Mouse (Mus musculus) MEL (cell line): ENCODE measurements around the gene Gm49416. TPM values are rescaled to one million over a fixed set of nuclear protein-coding genes. Genes with fewer than 3 reads are reported as not detected.
A peak's percentile ranks its signal among the peaks of the same experiment; 100 is the strongest.

ENCODE experiments used
- DNase-seq: peaks from one replicate; pipeline ENCODE4 v3.0.0; 2011; ENCODE audit warnings: low read depth, low spot score
- H3K27ac ChIP-seq: 2 replicates; pipeline ENCODE4 v1.5.1; 2012; ENCODE audit warnings: low read depth, mild to moderate bottlenecking, control low read depth, low read length, moderate library complexity; ENCODE audit not compliant: control insufficient read depth
- H3K27me3 ChIP-seq, 2 experiments: fragments of 150-350 bp in 1 of 2; sonication (generic) in 1 of 2; 2 replicates each; pipeline ENCODE4 v1.6.1; 2012; ENCODE audit warnings: low read length in 2 of 2, mild to moderate bottlenecking in 2 of 2, improper control_type of control experiment in 1 of 2, moderate library complexity in 1 of 2; ENCODE audit not compliant: insufficient read depth in 2 of 2, control insufficient read depth in 1 of 2
- H3K36me3 ChIP-seq, 2 experiments: 2 replicates each; pipeline ENCODE4 v1.6.1; 2012 to 2014; ENCODE audit warnings: low read length in 2 of 2, improper control_type of control experiment in 1 of 2, inconsistent platforms in 1 of 2, mild to moderate bottlenecking in 1 of 2; ENCODE audit not compliant: insufficient read depth in 2 of 2, control insufficient read depth in 1 of 2
- H3K4me1 ChIP-seq, 2 experiments: fragments of 150-350 bp in 1 of 2; sonication (generic) in 1 of 2; 2 replicates each; pipeline ENCODE4 v1.6.1; 2012; ENCODE audit warnings: low read length in 2 of 2, improper control_type of control experiment in 1 of 2, mild to moderate bottlenecking in 1 of 2; ENCODE audit not compliant: insufficient read depth in 2 of 2, control insufficient read depth in 1 of 2
- H3K4me3 ChIP-seq, 2 experiments: fragments of 150-350 bp in 1 of 2; sonication (generic) in 1 of 2; 2 replicates each; pipeline ENCODE4 v1.5.1; 2012; ENCODE audit warnings: low read depth in 2 of 2, low read length in 2 of 2, mild to moderate bottlenecking in 2 of 2, moderate library complexity in 2 of 2, control low read depth in 1 of 2, improper control_type of control experiment in 1 of 2; ENCODE audit not compliant: control insufficient read depth in 1 of 2, insufficient read depth in 1 of 2
- H3K79me2 ChIP-seq: 2 replicates; pipeline ENCODE4 v1.6.1; 2012; ENCODE audit warnings: mild to moderate bottlenecking, low read length, moderate library complexity; ENCODE audit not compliant: control insufficient read depth, poor library complexity, insufficient read depth
- H3K9ac ChIP-seq: 2 replicates; pipeline ENCODE4 v1.6.1; 2012; ENCODE audit warnings: low read depth, mild to moderate bottlenecking, control low read depth, low read length, moderate library complexity; ENCODE audit not compliant: control insufficient read depth, poor library complexity, severe bottlenecking
- H3K9me3 ChIP-seq: fragments of 150-350 bp; sonication (generic); replicated peaks from 2 replicates; pipeline ENCODE4 v1.6.1; 2012; ENCODE audit warnings: mild to moderate bottlenecking, low read length, improper control_type of control experiment, moderate library complexity; ENCODE audit not compliant: insufficient read depth
- BHLHE40 ChIP-seq: IDR thresholded peaks from 2 replicates; pipeline ENCODE4 v1.6.1; 2012; ENCODE audit warnings: low read depth, mild to moderate bottlenecking, inconsistent platforms, low read length, improper control_type of control experiment, borderline replicate concordance
- CHD1 ChIP-seq: IDR thresholded peaks from 2 replicates; pipeline ENCODE4 v1.6.1; 2012; ENCODE audit warnings: low read depth, mild to moderate bottlenecking, inconsistent platforms, low read length, improper control_type of control experiment
- JUND ChIP-seq: IDR thresholded peaks from 2 replicates; pipeline ENCODE4 v1.6.1; 2011; ENCODE audit warnings: low read depth, mild to moderate bottlenecking, improper control_type of control experiment, low read length
- KAT2A ChIP-seq: conservative IDR thresholded peaks from 2 replicates; pipeline ENCODE4 v1.6.1; 2012; ENCODE audit warnings: low read depth, low read length, improper control_type of control experiment, inconsistent platforms
- MAFK ChIP-seq: IDR thresholded peaks from 2 replicates; pipeline ENCODE4 v1.6.1; 2011; ENCODE audit warnings: low read depth, mild to moderate bottlenecking, low read length, improper control_type of control experiment, borderline replicate concordance
- MAX ChIP-seq: IDR thresholded peaks from 2 replicates; pipeline ENCODE4 v1.6.1; 2011; ENCODE audit warnings: low read length, improper control_type of control experiment
- MAZ ChIP-seq: IDR thresholded peaks from 2 replicates; pipeline ENCODE4 v1.6.1; 2012; ENCODE audit warnings: low read depth, mild to moderate bottlenecking, inconsistent platforms, low read length, improper control_type of control experiment
- MXI1 ChIP-seq: IDR thresholded peaks from 2 replicates; pipeline ENCODE4 v1.6.1; 2011; ENCODE audit warnings: mild to moderate bottlenecking, low read depth, low read length, improper control_type of control experiment
- MYC ChIP-seq: IDR thresholded peaks from 2 replicates; pipeline ENCODE4 v1.6.1; 2011; ENCODE audit warnings: low read depth, mild to moderate bottlenecking, low read length, improper control_type of control experiment, moderate library complexity
- NRF1 ChIP-seq: IDR thresholded peaks from 2 replicates; pipeline ENCODE4 v1.6.1; 2014; ENCODE audit warnings: low read depth, mild to moderate bottlenecking, inconsistent platforms, low read length, improper control_type of control experiment, moderate library complexity; ENCODE audit not compliant: poor library complexity, insufficient read depth, severe bottlenecking
- POLR2A ChIP-seq, 2 experiments: IDR thresholded peaks; 2 replicates each; pipeline ENCODE4 v1.6.1; 2011 to 2012; ENCODE audit warnings: low read length in 2 of 2, mild to moderate bottlenecking in 2 of 2, control low read depth in 1 of 2, improper control_type of control experiment in 1 of 2, low read depth in 1 of 2, moderate library complexity in 1 of 2; ENCODE audit not compliant: control insufficient read depth in 1 of 2, insufficient read depth in 1 of 2, poor library complexity in 1 of 2
- POLR2AphosphoS2 ChIP-seq: IDR thresholded peaks from 2 replicates; pipeline ENCODE4 v1.6.1; 2011; ENCODE audit warnings: low read length, improper control_type of control experiment
- POLR2AphosphoS5 ChIP-seq: IDR thresholded peaks from 2 replicates; pipeline ENCODE4 v1.6.1; 2012; ENCODE audit warnings: low read depth, borderline replicate concordance, mild to moderate bottlenecking, inconsistent platforms, low read length, moderate library complexity, mixed read lengths
- SIN3A ChIP-seq: IDR thresholded peaks from 2 replicates; pipeline ENCODE4 v1.6.1; 2012; ENCODE audit warnings: low read length, improper control_type of control experiment, inconsistent platforms
- SMC3 ChIP-seq: IDR thresholded peaks from 2 replicates; pipeline ENCODE4 v1.6.1; 2011; ENCODE audit warnings: low read depth, low read length, improper control_type of control experiment
- TBP ChIP-seq: IDR thresholded peaks from 2 replicates; pipeline ENCODE4 v1.8.0; 2011; ENCODE audit warnings: low read depth, low read length, improper control_type of control experiment
- TCF12 ChIP-seq: IDR thresholded peaks from 2 replicates; pipeline ENCODE4 v1.6.1; 2014; ENCODE audit warnings: low read depth, mild to moderate bottlenecking, inconsistent platforms, low read length, improper control_type of control experiment, moderate library complexity
- USF2 ChIP-seq, 2 experiments: IDR thresholded peaks; 2 replicates each; pipeline ENCODE4 v1.6.1; 2011 to 2012; ENCODE audit warnings: improper control_type of control experiment in 2 of 2, low read length in 2 of 2, borderline replicate concordance in 1 of 2, inconsistent platforms in 1 of 2, low read depth in 1 of 2, mild to moderate bottlenecking in 1 of 2; ENCODE audit not compliant: insufficient read depth in 1 of 2
- polyA plus RNA-seq, 2 experiments: library from polyadenylated mRNA; stranded (reverse) in 1 of 2; unstranded in 1 of 2; fragments of >175 nt in 1 of 2; fragments of >200 nt in 1 of 2; gene quantifications; 2 replicates each; pipeline versions ENCODE4 v1.2.1 to v1.2.4; 2012; ENCODE audit warnings: low replicate concordance in 2 of 2, low read depth in 1 of 2; ENCODE audit not compliant: insufficient read length in 2 of 2, insufficient read depth in 1 of 2, missing spikeins in 1 of 2
- total RNA-seq: library from RNA; depleted of rRNA; stranded (reverse); fragments of 300-350 nt; gene quantifications from 2 replicates; pipeline ENCODE4 v1.2.3, GENCODE M21; 2012

The Gm49416 gene
- total and polyA plus RNA-seq, 3 experiments = 0.77 to 31.2 TPM; not detected in 1

DNA sequence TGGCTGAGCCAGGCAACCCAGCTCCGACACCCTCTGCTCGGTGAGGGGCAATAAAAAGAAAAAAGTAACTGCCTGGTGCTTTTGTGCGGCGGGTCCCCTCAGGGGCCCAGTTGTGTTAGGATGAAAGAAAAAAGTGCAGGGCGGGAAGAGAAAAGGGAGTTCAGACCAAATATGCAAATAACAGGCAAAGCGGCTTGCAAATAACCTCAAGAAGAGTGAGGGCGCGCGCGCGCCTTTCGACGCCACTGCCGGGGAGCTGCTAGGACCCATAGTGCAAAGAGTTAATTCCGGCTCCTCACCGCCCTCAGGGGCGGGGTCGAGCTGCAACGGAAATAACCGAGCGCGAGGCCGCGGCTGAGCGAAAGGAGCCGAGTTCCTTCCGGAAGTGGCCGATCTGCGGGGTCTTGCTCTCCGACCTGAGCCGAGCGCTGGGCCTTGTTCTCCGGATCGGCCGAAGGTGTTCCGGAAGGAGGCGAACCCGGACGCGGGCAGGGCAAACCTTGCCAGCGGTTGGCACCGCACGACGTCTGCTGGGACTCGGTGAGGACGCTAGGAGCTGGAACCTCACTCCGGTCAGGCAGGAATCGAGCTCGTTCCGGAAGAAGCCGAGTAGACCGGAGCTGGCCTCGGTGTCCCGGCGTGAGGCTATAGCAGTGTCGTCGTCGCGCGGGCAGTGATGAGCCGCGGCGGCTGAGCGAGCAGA lies 52.9 kb downstream of the Gm49416 start, which contains the start of gene Mta2 (continued):
- TF ChIP-seq USF2 (IDR thresholded peaks at IDR 0.05; ENCODE audit: borderline replicate concordance in 1 of 2, insufficient read depth in 1 of 2, low read depth in 1 of 2, low read length in 2 of 2) = no peak
- peak; percentile 94 for TF ChIP-seq POLR2AphosphoS2
- peak; percentile 53 for TF ChIP-seq KAT2A
- TF ChIP-seq MAFK = no peak

DNA sequence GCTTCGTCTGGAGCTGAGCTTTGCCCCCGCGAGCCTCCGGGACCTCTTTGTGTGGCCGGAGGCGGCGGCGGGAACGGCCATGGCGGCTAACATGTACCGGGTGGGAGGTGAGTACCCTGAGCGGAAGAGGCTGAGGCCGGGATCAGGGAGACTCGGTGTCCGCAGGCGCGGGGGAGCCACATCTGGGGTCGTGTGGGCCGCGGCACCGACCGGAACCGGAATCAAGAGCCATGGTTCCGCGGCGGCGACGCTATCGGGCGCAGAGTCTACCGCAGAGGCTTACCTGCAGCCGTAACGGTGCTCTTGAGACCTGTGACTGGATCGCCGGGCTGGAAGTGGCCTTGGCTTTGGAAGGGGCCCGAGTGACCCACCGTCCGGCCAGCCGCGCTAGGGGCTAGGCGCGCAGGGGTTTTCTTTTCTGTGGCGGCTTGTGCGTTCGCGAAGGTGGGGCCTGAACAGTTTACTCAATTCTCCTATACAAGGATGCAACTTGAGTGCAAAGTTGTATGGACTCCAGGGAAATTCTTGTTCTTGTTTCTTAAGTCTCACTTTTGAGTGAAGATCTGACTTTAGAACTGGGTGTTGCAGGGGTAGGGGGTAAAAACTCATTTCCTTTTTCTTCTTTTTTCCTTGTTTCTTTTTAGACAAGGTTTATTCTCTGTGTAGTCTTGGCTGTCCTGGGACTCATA lies 53.7 kb downstream of the Gm49416 start:
- Histone ChIP-seq H3K27ac (peak overlapping the region; percentile 92), H3K4me1 (peaks cover 11 to 36% of the 10 kb centered on the region in 2 experiments), H3K79me2 (peaks cover 36% of the 10 kb centered on the region), H3K9ac (peak overlapping the region; percentile 92), H3K9me3 (no peaks in the 10 kb centered on the region), H3K27me3 (no peaks in the 10 kb centered on the region), H3K4me3 (peak overlapping the region; percentile 85 to 99), H3K36me3 (peaks cover 8 to 41% of the 10 kb centered on the region in 2 experiments)
- DNase-seq = peak; percentile 70
- TF ChIP-seq POLR2A (IDR thresholded peaks at IDR 0.05; ENCODE audit: control insufficient read depth in 1 of 2, insufficient read depth in 1 of 2, low read depth in 1 of 2, low read length in 2 of 2, poor library complexity in 1 of 2) = peak in 1 of 2 experiments; percentile 29; a peak in 2 of 4 replicates
- TF ChIP-seq BHLHE40 = no peak
- TF ChIP-seq TBP = no peak
- TF ChIP-seq NRF1 = 0 out of 2 replicates have a peak, but pooled peaks have one; percentile 1
- TF ChIP-seq MXI1 = 0 out of 2 replicates have a peak, but pooled peaks have one; percentile 6
- peak; percentile 58 for TF ChIP-seq SIN3A
- TF ChIP-seq MAZ = peak; percentile 14; the same call in 1 of the 2 replicates
- TF ChIP-seq JUND = no peak
- no peak for TF ChIP-seq POLR2AphosphoS2
- 0 out of 2 replicates have a peak, but pooled peaks have one; percentile 37 for TF ChIP-seq MYC
- TF ChIP-seq POLR2AphosphoS5 = no peak
- no peak for TF ChIP-seq SMC3
- TF ChIP-seq CHD1 = no peak
- no peak; the same call in 1 of the 2 replicates for TF ChIP-seq MAX
- TF ChIP-seq MAFK = no peak
- 0 out of 2 replicates have a peak, but pooled peaks have one; percentile 5 for TF ChIP-seq TCF12
